Mouse (Mus musculus) cortical plate, adult 2 months (tissue): ENCODE results near the gene Fam76b.

Experiments used
- CTCF ChIP-seq: fragments of 200-500 bp; IDR thresholded peaks from 2 replicates; pipeline ENCODE4 v1.5.1; 2011; ENCODE audit warnings: mild to moderate bottlenecking, control low read depth, low read length; ENCODE audit not compliant: insufficient read depth; ENCODE audit errors: extremely low read depth
- POLR2A ChIP-seq: fragments of 200-500 bp; IDR thresholded peaks from 2 replicates; pipeline ENCODE4 v1.6.1; 2011; ENCODE audit warnings: mild to moderate bottlenecking, low read length, control low read depth; ENCODE audit not compliant: insufficient read depth; ENCODE audit errors: extremely low read depth

GRCm38 (mm10) chr9:13835256-13835655 lies 7.7 kb downstream of the Fam76b start:
- TF ChIP-seq CTCF (no peak), POLR2A (no peak)
